In genomic region chr19:31954696-31955095, GRCm38 (mm10) we compare ENCODE assay signal across 20 mouse cellular contexts.
"Had no signal": no experiment of that assay in that cellular context is flagged by ENCODE, and none has a peak within 500 bp of the region (broad histone marks: within the 10 kb centered on the region; RNA-seq: fewer than 3 reads in every experiment).

No protein-coding gene starts in this region.

- H3K9me3 ChIP-seq: midbrain, embryonic 10.5 days; midbrain, embryonic 12.5 days; neural tube, embryonic 13.5 days; neural tube, embryonic 15.5 days; stomach, embryonic 15.5 days had no signal

- H3K4me3 ChIP-seq: midbrain, embryonic 10.5 days; midbrain, embryonic 12.5 days; myocyte; neural tube, embryonic 13.5 days; neural tube, embryonic 15.5 days; stomach, embryonic 15.5 days had no signal

- H3K4me2 ChIP-seq: lung, embryonic 14.5 days; midbrain, embryonic 12.5 days; neural tube, embryonic 13.5 days; neural tube, embryonic 15.5 days; stomach, embryonic 15.5 days had no signal

- H3K27ac ChIP-seq: midbrain, embryonic 10.5 days; midbrain, embryonic 12.5 days; neural tube, embryonic 13.5 days; neural tube, embryonic 15.5 days; stomach, embryonic 15.5 days; stomach, postnatal 0 days had no signal

- H3K36me3 ChIP-seq: midbrain, embryonic 10.5 days; midbrain, embryonic 12.5 days; neural tube, embryonic 13.5 days; neural tube, embryonic 15.5 days; stomach, embryonic 15.5 days had no signal

- ATAC-seq: midbrain, embryonic 16.5 days had no signal

- H3K27me3 ChIP-seq: midbrain, embryonic 12.5 days; neural tube, embryonic 13.5 days; neural tube, embryonic 15.5 days; stomach, embryonic 15.5 days had no signal

- H3K4me1 ChIP-seq: midbrain, embryonic 10.5 days; midbrain, embryonic 12.5 days; neural tube, embryonic 13.5 days; neural tube, embryonic 15.5 days; stomach, embryonic 15.5 days had no signal

- H3K9ac ChIP-seq: lung, embryonic 14.5 days; midbrain, embryonic 12.5 days; neural tube, embryonic 13.5 days; neural tube, embryonic 15.5 days; stomach, embryonic 15.5 days had no signal

- DNase-seq: lung, adult 18-20 months; lung, embryonic 14.5 days; lung, postnatal 10 days; lung, postnatal 4 days; midbrain, embryonic 14.5 days; retina, postnatal 1 day; right cerebral cortex, adult 18-20 months; right cerebral cortex, postnatal 25 days; right cerebral cortex, postnatal 4 days; thymus, adult 2 months; thymus, postnatal 25 days; thymus, postnatal 4 days had no signal
